Mouse (Mus musculus) frontal cortex, postnatal 10 days (tissue): ENCODE measurements at regions not wholly inside any gene's neighbourhood (a gene's known extent, or its start where the extent isn't known, plus 50 kb on each side); places are given as distances from the start of the nearest gene placed in this dataset.

Experiments used
- DNase-seq, 2 experiments: peaks; one replicate each; pipeline ENCODE4 v3.0.0; 2022; ENCODE audit warnings: low spot score in 2 of 2, mixed read lengths in 1 of 2

GRCm38 (mm10) chr9:43600396-43600795, 143.4 kb upstream of the Nectin1 start:
- DNase-seq: no peak

- DNase-seq: no peak
Observed at GRCm38 (mm10) chr9:43617632-43618031, 126.2 kb upstream of the Nectin1 start.

- no peak for DNase-seq
Observed at GRCm38 (mm10) chr9:43627558-43627957, 116.2 kb upstream of the Nectin1 start.

GRCm38 (mm10) chr9:43628786-43629185, 115.0 kb upstream of the Nectin1 start:
- DNase-seq: no peak

GRCm38 (mm10) chr9:43636372-43636965, 107.3 kb upstream of the Nectin1 start:
- no peak for DNase-seq

- DNase-seq: no peak
Observed at GRCm38 (mm10) chr9:43658186-43658585, 85.6 kb upstream of the Nectin1 start.

GRCm38 (mm10) chr9:43659237-43659636, 84.5 kb upstream of the Nectin1 start:
- DNase-seq: no peak

- DNase-seq: no peak
Observed at GRCm38 (mm10) chr9:43660151-43660550, 83.6 kb upstream of the Nectin1 start.

GRCm38 (mm10) chr9:43660896-43661563, 82.8 kb upstream of the Nectin1 start:
- no peak for DNase-seq

GRCm38 (mm10) chr9:43661646-43662045, 82.1 kb upstream of the Nectin1 start:
- DNase-seq: no peak

- DNase-seq: no peak
Observed at GRCm38 (mm10) chr9:43667386-43667785, 76.4 kb upstream of the Nectin1 start.

- no peak for DNase-seq
Observed at GRCm38 (mm10) chr9:43667974-43668373, 75.8 kb upstream of the Nectin1 start.

- no peak for DNase-seq
Observed at GRCm38 (mm10) chr9:43668731-43669130, 75.1 kb upstream of the Nectin1 start.

GRCm38 (mm10) chr9:43670563-43670962, 73.2 kb upstream of the Nectin1 start:
- no peak for DNase-seq

- no peak for DNase-seq
Observed at GRCm38 (mm10) chr9:43673171-43673680, 70.6 kb upstream of the Nectin1 start.

GRCm38 (mm10) chr9:43674321-43674720, 69.5 kb upstream of the Nectin1 start:
- DNase-seq: no peak

- DNase-seq: no peak
Observed at GRCm38 (mm10) chr9:43676011-43676410, 67.8 kb upstream of the Nectin1 start.

GRCm38 (mm10) chr9:43679331-43679730, 64.5 kb upstream of the Nectin1 start:
- DNase-seq: no peak

GRCm38 (mm10) chr9:43681317-43681716, 62.5 kb upstream of the Nectin1 start:
- no peak for DNase-seq

GRCm38 (mm10) chr9:43682102-43682501, 61.7 kb upstream of the Nectin1 start:
- DNase-seq: no peak

- DNase-seq: no peak
Observed at GRCm38 (mm10) chr9:43684596-43684995, 59.2 kb upstream of the Nectin1 start.

GRCm38 (mm10) chr9:43692015-43692414, 51.8 kb upstream of the Nectin1 start:
- no peak for DNase-seq

- DNase-seq: no peak
Observed at GRCm38 (mm10) chr9:43692538-43692937, 51.2 kb upstream of the Nectin1 start.
